Mouse (Mus musculus): Measurements from ENCODE around the gene Plk2. TPM values are rescaled to one million over a fixed set of nuclear protein-coding genes. Genes with fewer than 3 reads are reported as not detected.

Gene Plk2
- total RNA-seq, 1 experiment from 2014 or later, result 68.9 TPM

Other genes starting within 250 kb of the Plk2 start
- gene Rab3c, start 114.0 kb upstream of the Plk2 start, total RNA-seq (2017), result not detected in 2 replicates
- gene Gapt, start 37.8 kb upstream of the Plk2 start, total RNA-seq (2017), result 3.2 and 4.8 TPM in 2 replicates

Data from hematopoietic stem cell, adult 5-6 weeks (primary cell).